Mouse (Mus musculus) spleen, adult 12 weeks (tissue): Measurements from ENCODE around the gene BC049352.

Experiments
- DNase-seq: peaks from one replicate; pipeline ENCODE4 v3.0.0; 2022; ENCODE audit warnings: low spot score

The BC049352 gene

DNA sequence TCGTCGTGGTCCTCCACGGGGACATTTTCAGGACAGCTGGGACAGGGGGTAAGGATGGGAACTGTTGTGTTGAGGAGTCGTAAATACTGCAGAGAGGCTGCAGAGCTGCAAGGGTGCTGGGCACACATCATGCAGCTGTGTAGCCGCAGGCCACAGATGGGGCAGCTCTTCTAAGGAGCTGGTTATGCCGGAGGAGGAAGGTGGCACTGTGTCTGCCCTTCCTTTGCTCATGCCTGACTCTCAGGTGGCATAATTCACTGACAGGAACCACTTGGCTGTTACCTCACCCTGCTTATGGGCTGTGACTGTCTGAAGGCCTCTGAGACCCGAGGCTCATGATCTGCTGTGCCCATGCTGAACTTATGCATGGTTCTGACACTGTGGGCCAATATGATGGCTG, 68.5 kb downstream of the BC049352 start:
- no peak for DNase-seq

DNA sequence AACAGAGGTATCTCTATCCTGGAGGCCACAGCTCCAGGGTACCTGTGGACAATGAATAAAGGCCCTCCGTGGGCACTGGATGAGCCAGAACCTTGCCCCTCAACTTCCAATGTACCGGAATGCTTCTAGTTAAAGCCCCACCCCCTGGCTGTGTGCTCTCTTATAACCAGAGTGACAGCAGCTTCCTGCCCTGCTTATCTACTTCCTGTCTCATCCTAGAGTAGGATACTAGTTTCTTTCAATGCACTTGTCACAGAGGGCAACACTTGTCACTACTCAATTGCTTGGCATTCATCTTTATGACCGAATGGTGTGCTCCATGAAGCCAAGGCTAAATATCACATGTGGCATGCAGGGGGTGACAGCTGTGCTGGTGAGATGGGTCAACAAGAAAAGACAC, 69.5 kb downstream of the BC049352 start:
- no peak for DNase-seq

DNA sequence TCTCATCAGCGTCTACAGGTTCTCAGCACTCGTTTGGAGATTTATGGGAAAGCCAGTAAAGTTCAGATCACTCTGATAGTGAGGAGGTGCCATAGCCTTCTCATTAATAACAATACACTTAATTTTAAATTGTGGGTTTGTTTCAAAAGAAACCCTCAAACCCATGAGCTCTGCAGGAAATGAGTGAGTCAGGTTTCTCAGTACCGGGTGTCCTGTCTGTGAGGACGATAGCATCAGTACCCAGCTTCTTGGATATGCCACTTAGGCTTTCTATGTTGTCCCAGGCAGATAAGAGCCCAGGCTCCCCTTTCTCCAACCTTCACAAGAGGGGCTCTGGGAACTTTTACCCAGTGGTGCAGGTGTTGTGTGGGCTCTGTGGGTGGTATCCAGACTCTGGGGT, 70.2 kb downstream of the BC049352 start:
- DNase-seq, result no peak

DNA sequence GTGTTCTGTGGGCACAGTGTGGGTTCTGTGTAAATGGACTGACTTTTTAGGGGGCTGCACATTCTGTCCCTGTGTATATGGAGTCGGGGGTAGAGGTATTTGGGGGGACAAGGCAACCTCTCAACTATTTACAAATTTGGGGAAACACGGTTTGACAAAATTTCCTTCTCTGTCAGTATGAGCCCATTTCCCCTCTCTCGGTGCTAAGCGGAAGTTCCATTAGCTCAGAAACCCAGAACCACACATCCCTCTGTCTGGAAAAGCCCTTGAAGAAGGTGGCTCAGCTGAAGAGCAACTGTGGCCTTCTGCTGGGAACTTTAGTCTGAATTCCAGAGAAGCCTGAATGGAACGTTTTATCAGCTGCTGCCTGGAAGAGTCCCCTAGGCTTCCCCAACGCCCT, 70.6 kb downstream of the BC049352 start:
- no peak for DNase-seq

DNA sequence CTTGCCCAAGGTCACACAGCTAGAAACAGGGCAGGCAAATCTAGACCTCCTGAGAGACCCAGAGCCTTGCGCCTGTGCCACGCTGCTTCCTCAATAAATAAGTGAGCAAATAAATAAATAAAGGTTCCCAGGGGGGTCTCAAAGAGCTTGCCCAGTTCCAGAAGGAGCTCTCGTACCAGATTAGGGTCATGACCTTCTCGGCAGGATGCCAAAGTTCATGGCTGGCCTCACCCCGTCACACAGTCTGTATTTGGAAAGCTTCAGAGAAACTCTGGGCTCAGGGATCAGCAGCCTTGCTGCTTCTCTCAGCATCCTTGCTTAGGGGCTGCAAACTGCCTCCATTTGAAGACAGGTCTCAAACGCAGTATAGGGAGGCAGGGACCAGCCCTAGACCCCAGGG, 72.2 kb downstream of the BC049352 start:
- DNase-seq, result no peak

DNA sequence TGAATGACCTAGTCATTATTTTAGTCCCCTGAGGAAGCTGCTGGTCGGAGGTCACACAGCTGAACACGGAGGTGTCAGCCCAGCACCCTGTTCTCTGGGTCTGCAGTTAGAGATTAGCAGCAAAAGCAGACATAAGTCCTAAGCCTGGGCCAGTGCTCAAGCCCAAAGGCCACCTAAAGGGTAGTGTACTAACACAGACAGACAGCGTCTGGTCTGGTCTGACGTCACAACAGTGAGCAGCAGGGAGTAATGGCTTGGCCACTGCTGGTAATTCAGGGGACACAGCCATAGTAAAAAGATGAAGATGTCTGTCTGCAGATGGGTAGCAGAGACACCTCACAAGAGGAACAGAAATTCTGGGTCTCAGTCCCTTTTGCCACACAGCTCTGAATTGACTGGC, 72.8 kb downstream of the BC049352 start:
- no peak for DNase-seq

DNA sequence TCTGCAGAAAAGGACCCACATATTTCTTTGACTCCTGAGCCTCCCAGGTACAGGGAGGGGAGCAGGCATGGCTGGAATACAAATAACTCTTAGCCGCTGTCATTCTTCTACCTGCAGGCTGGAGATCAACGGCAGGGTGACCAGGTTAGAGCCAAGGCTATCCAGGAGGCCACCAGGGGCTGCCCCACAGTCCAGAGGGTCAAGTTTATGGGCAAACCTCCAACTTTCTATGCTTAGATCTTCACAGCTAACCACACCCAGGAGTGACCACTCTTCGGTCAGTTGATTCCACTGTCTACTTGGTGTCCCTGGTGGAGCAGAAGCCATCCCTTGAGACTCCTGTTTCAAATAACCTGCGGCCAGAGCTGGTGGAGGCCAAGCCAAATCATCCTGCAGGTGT, 73.6 kb downstream of the BC049352 start:
- no peak for DNase-seq

DNA sequence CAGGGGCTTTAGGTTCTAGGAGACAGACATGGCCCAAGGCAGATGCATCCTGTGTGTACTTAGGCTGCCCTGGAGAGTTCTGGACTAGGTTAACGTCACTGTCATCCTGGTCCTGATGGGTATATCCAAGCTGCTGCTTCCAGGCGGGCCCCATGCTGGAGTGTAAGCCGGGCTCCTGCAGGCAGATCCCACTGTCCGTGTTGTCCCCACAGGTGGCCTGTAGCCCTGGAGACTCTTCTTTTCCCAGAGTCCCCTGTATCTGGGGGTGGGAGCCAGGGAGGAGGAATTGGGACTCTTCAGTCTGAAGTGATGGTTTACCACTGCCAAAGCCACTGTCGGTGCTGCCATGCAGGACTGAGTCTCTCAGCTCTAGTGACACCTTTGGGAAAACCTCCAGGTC, 74.2 kb downstream of the BC049352 start:
- no peak for DNase-seq

DNA sequence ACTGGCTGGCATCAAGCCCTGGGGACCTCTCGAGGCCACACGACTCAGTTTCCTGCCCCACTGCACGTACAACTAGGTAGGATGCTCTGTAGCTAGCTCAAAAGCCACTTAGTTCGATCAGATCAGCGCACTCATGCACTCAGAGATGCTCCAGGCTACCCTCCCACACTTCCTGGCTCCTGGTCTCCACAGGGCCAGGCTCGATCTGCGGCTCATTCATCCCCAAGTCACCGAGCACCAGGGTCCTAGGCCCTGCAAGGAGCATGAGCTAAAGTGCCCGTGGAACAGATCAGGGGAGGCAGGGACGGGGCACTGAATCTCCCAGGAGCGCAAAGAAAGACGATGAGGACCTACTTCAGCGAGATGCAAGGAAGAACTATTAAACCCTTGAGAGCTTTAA, 77.3 kb downstream of the BC049352 start:
- DNase-seq, result no peak

DNA sequence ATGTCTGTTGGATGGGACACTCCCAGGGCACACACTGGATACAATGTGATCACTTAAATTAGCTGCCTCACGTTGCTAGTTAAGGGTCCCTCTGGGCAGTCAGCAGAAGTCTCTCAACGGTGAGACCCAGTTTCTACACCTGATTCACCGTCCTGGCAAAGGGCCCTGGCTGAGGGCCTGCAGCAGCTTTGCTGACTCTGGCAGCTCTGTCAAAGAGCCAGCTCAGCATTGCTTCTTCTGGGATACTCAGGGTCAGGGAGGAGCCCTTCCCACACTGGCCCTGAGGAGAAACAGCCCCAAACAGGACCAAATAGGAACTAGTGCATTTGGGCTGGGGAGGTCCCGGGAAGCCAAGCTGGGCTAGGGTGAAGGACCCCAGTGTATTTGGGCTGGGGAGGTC, 79.7 kb downstream of the BC049352 start:
- DNase-seq, result no peak

DNA sequence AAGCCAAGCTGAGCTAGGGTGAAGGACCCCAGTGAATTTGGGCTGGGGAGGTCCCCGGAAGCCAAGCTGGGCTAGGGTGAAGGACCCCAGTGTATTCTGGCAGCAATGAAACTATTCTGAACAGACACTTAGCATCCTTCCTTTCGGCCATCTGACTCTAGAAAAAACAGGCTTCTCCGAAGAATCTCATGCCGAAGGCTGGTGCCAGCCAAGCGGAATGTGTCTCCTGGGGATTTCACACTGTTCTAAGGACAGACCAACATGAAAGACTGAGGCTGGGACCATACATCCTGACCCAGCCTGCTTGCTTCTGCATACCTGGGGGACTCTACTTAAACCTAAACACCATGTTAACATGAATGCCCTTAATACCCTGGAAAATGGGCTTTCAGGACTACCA, 80.1 kb downstream of the BC049352 start:
- no peak for DNase-seq

DNA sequence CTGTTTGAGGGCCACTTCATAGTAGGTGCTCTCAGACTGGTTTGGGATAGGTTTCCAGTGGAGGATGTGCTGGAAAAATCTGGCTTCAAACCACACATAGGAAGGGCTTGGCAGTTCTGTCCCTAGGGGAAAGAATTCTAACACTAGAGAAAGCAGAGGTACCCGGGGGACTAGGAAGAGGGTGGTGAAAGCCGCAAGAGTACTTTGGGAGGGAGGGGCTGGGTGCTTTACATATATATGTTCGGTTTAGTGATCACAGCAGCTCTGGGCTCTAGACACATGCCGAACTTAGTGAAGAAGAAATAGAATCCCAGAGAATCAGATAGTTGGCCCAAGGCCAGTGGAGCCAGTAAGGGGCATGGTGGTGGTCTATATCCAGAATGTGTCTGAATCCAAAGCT, 85.3 kb downstream of the BC049352 start:
- DNase-seq, result no peak

DNA sequence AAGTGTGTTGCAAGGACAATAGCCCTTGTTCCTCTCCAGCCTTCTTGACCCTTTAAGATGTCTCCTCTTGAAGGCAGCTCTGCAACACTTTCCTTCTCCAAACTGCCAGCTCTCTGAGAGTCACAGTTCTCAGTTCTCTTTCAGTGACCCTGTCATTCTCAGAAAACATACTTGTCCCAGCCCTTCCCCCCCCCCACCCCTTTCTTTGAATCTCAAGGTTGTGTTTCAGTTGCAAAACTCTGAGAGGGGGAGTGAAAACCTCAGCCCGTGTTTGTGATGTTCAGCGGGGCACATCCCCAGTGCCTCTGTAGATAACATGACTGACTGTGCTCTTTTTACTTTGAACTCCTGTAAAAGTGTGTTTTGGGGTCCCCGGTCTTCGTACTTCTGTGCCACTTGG, 86.3 kb downstream of the BC049352 start:
- no peak for DNase-seq

DNA sequence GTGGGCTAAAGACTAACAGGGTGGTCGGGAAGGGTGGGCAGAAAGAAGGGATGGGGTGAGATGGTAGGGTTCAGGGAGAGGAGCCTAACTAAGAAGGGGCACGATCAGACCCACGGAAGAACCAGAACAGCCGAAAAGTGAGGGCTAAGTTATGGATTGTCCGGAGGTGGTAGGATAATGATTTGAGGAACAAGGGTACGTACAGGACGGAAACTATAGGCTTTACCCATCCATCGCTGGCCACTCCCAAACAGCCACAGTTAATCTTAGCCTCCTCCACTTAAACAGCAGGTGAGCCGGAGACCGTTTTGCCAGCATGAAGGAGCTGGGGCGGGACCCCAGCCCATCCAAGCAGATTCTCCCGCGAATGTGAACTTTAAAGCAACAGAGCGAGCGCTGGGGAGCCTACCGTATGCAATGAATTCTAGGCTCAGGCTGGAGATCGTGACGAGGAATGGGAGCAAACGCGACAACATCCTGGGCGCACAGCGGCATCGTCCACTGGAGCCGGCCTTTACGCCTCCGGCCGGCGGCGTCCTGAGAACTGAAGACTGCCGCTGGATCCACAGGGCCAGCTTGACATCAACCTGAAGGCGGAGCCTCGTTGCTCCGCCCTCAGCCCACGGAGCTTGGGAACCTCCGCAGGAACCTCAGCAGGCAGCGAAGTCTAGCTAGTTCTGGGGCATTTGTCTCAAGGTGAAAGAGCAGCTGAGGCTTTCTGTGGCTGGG, 87.0 kb downstream of the BC049352 start, which contains the start of gene Il10ra:
Il10ra (minus strand) TSS at position 553 of the 729 bp plus-strand sequence.
- DNase-seq, result no peak

DNA sequence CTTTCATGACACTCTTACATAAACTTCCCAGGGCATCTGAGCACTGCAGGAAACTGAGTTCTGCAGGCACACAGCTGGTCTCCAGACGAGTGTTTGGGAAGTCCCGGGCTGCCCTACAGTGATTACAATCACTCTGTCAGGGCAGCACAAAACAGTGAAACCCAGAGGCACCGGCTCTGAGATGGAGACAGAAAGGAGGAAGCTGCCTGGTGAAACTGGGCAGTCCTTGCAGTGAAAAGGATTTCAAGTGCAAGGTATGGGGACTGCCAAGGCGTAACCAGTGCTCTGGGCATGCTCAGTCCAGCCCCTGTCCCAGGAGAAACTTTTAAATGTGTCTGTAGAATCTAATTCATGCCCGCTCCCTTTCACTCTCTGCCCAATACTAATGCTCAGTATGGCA, 90.4 kb downstream of the BC049352 start:
- DNase-seq, result no peak

DNA sequence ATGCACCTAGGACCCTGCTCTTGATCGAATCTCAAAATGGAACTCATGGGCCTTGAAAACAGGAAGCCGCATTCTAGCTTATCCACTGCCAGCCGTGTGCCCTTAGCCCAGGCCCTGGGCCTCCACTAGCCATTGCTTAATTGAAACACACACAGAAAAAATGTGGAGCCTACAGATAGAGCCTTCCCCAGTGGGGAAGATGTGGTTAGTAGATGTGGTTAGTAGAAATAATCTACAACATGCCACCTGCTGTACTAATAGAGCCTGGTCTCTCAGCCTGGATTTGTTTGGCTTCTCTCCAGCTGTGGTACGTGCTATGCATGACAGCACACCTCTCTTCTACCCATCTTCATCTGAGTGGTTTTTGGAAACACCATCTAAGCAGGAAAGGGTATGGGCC, 92.4 kb downstream of the BC049352 start:
- no peak for DNase-seq

DNA sequence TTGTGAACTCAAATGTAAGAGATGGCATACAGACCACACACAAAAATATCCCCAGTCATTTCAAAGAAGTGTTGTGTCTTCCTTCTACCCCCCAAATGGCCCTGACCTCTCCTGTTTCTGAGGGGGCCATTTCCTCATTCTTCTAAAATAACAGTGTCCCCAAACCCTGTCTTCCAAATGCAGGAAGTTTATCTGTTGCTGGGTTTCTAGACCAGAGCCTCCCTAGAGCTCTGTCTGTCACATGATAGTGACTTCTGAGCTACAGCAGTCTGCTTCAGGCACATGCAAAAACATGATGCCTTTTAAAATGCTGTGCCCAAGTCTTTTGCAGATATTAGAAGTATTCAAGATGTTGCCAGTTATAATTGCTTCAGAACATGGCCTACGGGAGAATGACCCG, 92.8 kb downstream of the BC049352 start:
- DNase-seq, result no peak

DNA sequence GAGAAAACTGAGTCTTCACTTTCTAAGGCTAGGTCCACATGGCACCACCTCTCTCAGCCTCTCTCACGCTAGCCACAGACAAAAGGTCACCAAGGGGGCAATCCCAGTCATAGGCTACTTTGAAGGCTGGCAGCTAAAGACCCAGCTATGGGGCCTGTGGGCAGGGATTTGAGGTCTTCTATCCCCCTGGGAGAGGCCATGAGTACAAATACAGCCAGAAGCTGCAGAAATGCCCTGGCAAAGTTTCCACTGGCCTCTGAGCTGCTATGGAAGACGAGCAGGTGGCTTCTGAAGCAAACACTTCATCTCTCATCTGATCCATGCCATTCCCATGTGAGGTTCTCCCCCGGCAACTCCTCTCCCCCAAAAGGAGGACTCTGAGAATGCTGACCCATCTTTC, 98.3 kb downstream of the BC049352 start:
- DNase-seq, result no peak

DNA sequence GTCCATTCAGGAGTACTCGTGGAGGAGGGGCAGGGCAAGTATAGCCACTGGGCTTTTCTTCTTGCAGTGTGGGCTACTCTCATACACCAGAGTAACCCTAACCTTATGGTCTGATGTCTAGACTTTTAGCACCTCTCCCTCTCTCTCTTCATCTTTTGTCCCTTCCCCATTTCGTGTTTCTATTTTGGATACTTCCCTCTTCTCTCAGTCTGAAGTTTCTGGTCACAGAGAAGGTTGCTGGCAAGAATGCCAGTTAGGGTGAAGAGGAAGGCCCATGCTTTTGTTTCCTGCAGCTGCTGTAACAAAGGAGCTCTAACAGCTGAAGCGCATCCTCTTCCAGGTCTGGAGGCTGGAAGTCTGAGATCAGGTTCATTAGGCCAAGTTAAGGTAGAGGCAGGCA, 99.1 kb downstream of the BC049352 start:
- DNase-seq, result no peak

DNA sequence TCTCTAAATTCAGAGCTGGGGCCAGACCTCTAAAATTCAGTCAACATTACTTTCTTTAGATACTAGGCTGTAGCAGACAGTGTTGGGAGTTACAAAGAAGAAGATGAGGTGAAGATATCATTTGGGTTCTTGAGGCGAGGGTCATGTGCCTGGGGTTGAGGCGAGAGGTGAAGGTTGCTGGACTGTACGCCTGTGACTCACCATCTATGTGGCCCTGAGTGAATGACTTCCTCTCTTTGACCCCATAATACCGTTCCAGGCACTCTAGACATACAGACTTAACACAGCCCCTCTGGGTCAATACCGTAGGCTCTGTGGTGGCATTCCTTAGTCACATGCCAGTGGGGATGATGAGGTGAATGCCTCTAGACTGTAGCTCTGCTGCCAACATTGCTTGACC, 100.7 kb downstream of the BC049352 start:
- DNase-seq, result no peak

DNA sequence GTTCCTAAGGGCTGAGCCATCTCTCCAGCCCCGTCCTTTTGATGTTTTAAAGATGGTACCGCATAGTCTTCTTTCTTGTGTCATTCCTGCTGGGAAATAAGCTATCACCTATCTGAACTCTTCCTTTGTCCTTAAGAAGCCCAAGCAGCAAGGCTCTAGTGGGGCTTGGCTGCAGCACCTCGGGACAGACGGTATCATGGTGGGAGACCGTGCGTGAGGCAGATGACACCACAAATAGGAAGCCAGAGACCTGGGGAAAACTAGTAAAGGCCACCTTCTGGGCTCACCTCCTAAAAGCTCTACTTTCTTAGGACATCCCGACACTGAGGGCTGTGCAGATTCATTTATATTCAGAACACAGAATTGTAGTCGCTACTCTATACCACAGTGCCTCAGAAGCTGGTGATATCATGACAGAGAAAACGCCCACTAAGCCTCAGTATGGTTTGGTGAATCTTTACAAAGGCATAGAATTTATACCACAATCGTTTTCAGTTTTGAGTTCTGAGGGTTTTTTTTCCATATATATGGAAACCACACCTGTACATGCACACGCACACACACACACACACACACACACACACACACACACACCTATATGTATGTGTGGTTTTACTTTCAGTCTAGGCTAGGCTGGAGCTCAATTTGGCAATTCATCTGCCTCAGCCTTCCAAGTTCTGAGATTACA, 109.8 kb downstream of the BC049352 start:
- no peak for DNase-seq

DNA sequence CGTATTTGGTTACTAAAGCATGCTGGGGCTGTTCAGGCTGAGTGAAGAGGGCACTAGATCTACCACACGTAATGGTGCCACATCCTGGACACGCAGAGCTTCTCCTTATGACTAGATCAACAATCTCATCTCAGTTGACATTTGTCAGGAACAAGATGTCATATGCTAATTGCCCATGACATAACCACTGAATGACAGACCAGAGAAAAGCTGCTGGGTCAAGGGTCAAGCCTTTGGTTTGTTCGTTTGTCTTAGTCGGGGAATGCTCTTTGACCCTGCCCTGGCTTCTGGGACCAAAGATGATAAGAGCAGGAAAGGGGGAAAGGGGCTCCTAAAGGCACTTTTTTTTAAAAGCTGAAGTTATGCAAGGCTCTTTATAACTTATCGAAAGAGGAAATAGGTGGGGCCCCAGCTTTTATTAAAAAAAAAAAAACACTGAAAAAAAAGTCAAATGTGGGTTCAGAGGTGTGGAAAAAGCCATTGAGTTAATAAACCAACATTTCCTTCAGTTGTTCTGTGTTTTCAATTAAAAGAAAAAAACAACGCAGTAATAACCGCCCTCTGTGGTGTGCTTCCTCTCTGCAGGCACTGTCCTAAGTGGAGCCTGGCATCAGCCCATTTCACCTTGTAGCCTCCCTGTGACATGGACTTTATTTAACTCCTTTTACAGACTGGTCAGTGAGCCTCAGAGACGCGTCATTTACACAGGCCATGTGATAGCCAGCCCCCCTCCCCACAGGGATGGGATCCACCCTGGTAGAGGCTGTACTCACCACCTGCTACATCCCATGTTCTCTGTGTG, 112.6 kb downstream of the BC049352 start:
- peak; percentile 26 for DNase-seq
